Mouse (Mus musculus) forelimb bud, embryonic 11.5 days (tissue): ENCODE data around the gene Gm20388.

Experiments
- DNase-seq: peaks from one replicate; pipeline ENCODE4 v3.0.0-alpha.2; 2012; ENCODE audit warnings: low read depth, low spot score

Gene Gm20388

DNA sequence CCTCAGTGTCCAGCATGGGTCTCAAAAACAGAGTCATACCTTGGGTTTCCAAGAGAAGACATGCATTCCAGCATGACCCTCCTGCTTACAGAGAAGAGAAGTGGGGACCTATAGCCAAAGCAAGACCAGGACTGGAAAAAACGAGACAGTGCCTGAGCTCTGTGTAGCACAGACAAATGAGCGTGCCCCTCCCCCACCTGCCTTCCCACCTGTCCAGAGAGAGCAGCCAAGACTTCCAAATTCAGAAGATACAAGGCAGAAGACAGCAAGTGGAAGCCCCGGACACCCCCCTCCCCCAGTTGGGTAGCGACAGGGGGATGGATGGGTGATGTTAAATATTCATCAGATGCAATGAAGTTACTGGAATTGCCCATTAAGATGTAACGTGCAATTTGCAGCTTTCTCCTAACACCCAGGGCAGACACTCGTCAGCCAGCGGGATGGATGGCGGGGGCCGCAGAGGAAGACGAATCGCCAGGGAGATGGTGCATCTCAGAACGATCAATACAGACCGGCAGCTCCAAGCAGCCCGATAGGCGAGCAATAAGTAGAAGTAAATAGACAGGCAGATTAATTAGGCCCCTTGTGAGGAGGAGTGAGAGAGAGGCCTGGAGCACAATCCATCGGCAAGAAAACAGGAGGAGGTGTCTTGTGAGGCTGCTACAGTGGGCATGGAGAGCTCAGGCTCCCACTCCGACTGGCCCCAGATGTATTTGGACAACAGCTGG, 2834.5 kb downstream of the Gm20388 start:
- no peak for DNase-seq

GRCm38 (mm10) chr8:122745750-122746275, 2835.2 kb downstream of the Gm20388 start:
- DNase-seq: peak; percentile 47

DNA sequence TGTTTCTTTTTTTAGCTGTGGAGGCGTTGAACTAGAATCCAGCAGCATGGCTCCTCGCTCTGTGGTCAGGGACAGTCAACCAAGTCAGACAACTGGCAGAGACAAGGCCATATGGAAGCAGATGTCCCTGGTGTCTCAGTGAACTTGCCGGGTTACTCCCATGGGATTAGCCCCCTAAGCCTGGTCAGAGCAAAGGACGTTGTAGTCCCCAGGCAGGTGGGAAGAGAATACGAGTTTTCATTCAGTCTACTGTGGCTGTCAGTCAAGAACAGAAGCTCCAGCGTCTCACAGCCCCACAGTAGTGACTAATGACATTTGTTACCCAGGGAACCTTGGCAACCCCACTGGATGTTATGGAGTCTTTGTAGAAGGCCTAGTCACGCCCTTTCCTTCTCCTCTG, 2835.8 kb downstream of the Gm20388 start:
- DNase-seq: no peak

DNA sequence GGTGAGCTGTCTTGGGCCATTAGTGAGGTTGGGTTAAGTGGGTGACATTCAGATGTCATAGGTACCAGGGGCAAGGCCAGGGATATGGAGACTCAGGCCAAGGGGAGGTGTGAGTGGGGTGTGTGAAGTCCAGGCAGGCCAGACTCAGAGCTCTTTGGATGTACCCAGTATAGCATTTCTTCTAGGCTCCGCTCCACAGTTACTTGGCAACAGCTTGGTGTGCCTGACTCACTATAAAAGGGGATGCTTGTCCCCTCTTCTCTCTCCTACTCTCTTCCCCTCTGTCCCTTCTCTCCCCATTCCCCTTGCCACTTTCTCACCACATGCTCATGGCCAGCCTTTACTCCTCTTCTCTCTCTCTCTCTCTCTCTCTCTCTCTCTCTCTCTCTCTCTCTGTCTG, 2837.2 kb downstream of the Gm20388 start:
- no peak for DNase-seq

DNA sequence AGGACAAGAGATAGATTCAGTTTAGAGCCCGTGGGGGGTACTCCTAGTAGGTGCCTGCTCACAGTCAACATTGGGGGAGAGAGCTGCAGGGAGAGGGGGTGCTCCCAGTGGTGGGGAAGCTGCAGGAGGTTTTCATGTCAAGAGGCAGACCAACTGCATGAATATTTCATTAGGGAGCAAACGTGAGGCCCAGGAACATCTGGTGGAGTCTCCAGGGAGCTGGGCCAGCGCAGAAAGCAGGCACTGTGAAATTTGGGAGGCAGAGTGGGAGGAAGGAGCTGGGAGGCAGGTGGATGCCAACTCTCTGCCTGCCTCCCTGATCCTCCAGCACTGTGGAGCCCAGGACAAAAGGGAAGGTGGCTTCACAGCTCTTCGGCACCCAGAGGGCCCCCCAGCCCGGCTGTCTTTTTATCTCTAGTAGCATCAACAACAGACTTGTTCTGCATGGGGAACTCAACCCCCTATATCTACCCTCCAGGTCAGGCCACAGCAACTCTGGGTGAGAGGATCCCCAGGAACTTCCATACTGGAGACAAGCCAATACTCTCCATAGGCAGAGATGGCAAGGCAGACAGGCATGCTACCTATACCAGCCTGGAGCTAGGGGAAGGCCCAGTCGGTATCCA, 2838.8 kb downstream of the Gm20388 start:
- no peak for DNase-seq

DNA sequence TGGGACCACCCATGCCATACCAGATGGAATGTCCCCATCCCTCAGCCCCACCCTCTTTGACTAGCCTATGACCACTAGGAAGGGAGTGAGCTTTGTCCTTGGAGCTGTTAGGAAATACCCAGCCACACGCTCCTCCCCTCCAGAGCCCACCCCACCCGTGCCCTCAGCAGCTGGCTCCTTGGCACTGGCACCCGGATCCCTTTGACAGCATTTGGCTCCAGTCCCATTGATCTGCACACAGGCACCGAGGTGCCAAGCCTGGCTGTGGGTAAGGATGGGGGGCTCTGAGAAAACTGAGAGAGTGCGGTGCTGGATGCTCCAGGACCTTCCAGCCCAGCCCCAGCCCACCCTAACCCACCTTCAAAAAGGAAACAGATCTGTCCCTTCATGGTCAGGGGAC, 2840.7 kb downstream of the Gm20388 start:
- DNase-seq: no peak

- DNase-seq: no peak
These were observed 2841.6 kb downstream of the Gm20388 start for GRCm38 (mm10) chr8:122752111-122752721.

- no peak for DNase-seq
These were observed 2848.0 kb downstream of the Gm20388 start for GRCm38 (mm10) chr8:122758597-122758996.

GRCm38 (mm10) chr8:122760116-122760515, 2849.5 kb downstream of the Gm20388 start:
- DNase-seq: no peak

DNA sequence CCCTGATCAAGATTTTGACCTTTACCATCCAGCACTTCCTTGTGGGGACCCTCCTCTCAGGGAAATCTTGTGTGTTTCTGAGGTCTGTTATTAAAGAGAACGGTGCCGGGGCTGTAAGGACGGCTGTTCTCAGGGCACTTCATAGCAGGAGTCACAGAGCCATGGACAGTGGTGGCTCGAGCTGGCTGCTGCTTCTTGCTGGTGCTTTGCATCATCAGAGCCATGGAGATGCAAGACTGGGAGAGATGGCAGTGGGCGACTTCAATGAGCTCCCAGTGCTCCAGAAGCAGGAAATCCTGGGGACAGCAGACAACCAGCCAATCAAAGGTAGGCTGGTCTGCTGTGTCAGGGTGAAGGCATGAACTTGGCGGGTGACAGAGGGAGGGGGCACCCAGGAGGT, 2850.5 kb downstream of the Gm20388 start:
- no peak for DNase-seq

GRCm38 (mm10) chr8:122762731-122763266, 2852.2 kb downstream of the Gm20388 start:
- DNase-seq: no peak

DNA sequence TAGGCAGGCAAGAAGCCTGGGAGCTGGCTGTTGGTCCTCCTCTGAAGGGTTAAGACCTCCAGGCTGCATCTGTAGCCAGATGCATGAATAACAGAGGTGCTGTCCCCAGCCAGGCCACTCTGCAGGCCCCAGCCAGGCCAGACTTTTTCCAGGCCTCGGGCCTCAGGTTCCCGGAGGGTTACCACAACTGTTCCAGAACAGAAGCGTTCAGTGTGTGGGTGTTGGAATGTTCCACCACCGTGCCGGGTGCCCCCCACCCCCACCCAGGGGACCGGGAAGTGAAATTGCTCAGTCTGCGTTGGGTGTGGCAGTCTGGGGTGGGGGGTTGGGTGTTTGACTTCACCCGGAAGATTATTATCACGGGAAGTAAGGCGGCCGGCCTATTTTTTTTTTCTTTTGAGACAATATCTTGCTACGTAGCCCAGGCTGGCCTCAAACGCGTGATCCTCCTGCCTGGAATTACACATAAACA, 2852.7 kb downstream of the Gm20388 start:
- no peak for DNase-seq

- no peak for DNase-seq
These were observed 2854.3 kb downstream of the Gm20388 start for GRCm38 (mm10) chr8:122764790-122765474.

- no peak for DNase-seq
These were observed 2855.5 kb downstream of the Gm20388 start for GRCm38 (mm10) chr8:122766189-122766588.

- DNase-seq: no peak
These were observed 2856.1 kb downstream of the Gm20388 start for GRCm38 (mm10) chr8:122766647-122767200.

GRCm38 (mm10) chr8:122767229-122767628, 2856.6 kb downstream of the Gm20388 start:
- no peak for DNase-seq

DNA sequence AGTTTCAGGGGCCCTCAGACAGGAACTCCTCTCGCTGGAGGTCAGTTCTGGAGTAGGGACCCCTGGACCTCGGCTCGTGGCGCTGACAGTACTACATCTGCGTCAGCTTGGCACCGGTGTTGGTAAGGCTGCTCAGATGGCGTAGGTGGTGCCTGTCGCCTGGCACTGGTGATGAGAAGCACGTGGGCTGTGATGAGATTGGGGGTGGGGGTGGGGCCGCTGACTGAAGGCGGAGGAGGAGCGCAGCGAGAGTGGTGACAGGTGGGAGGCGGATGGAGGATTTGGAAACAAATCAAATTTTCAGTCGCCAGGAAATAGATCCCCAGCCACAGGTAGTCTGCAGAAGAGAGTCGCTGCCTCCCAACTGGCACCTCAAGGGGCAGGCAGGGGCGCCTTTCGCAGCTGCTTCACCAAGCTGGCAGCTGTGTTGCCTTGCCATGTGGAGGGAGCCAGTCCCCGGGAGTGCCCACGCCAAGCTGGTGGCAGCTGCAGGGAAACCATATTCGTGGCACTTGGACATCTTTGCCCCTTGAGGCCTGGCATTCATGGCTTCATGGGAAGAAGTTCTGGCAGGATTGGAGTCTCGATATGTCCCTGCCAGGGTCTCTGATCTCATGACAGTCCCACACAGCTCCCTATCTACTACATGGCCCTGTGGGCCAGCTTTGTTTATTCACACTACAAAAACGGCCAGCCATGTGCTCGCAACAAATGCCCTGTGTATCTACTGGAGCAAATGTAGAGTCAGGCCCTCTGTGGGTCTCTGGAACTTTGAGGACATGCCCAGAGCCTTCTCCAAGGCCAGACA, 2858.8 kb downstream of the Gm20388 start:
- DNase-seq: no peak

DNA sequence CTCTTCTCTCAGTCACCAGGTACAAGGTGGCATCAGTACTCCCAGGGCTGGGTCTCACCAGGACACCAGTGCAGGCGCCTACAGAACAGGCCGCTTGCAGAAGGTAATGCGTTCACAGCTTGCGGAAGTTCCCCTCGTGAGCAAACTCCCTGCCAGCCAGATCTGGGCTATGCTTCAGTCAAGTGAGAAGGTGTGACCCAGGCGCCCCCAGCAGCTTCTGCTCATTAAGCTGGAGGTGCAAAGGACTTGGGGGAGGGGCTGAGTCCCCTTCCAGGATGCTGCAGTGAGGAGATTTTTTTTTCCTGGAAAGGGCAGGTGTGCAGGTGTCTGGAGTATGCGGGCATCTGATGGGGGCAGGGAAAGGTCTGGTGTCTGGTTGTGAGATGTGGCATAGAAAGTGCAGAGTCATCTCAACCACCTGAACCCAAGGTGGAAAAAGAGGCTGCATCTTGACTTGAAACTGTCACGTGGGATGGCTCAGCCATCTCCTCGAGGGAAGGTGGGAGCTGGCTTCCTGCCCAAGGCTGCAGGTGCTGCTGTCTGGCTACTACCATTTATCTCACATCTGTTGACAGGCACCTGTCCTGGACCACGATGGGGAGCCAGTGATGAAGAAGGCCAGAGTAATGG, 2861.9 kb downstream of the Gm20388 start:
- no peak for DNase-seq

DNA sequence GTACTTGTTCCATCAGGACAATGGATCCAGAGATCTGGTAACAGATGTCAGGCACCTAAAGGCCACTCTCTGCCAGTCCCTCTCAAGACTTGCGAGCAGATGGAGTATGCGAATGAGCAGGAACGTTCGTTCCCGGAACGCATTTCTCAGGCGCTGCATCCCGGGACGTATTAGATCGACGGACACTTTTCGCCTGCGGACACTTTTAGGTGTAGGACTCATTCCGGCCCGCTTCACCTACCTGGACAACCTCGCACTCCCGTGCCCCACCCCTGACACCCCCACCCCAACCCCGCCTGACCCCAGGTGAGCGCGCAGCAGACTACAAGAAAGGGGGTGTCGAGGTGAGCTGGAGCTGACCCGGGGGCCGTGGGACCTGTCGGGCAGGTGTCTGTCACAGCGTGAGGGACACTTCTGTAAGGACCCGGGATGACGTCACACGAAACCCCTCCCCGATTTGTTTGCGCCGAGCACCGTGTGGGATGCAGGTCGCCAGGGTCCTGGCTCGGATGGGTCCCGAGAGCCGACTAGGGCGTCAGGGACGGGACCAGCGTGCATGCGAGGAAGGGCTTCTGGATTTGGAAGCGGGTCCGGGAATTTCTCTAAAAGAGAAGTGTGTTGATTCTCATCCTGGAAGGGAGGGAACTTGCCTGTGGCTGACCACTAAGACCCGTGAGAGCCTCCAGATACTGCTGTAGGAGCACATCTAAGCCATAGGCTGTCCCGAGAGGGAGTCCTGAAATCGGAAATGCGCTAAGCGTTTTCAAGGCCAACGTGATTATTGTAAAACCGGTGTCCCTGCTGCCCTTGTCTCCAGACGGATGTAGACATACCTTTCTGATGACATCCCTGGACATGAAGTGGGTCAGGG, 2864.9 kb downstream of the Gm20388 start, which contains the start of gene Acsf3:
Acsf3 (plus strand) TSS at position 202 of the 871 bp plus-strand sequence.
- peak; percentile 84 for DNase-seq
